Mouse (Mus musculus): ENCODE measurements around the gene Chad. TPM values are rescaled to one million over a fixed set of nuclear protein-coding genes. Genes with fewer than 3 reads are reported as not detected.
A peak's percentile ranks its signal among the peaks of the same experiment; 100 is the strongest.

Gene Chad
- polyA plus RNA-seq, 1 experiment from 2014 or later, result 9.5 TPM

GRCm38 (mm10) chr11:94550442-94550744 lies 14.5 kb upstream of the Chad start:
- DNase-seq (ENCODE audit: low spot score) (no peak), ATAC-seq (ENCODE audit: low read depth) (no peak)
- 69% methylated on average over 5 of the region's 5 CpGs for WGBS
- Histone ChIP-seq H3K36me3 (ENCODE audit: control insufficient read depth, insufficient read depth, low read length) (no peaks in the 10 kb centered on the region), H3K4me1 (ENCODE audit: control insufficient read depth, insufficient read depth, low read length) (peaks cover 8% of the 10 kb centered on the region), H3K9ac (ENCODE audit: low read depth, low read length) (no peak overlapping the region), H3K4me2 (ENCODE audit: low read depth, low read length) (no peak overlapping the region), H3K9me3 (ENCODE audit: control insufficient read depth, low read length) (no peaks in the 10 kb centered on the region), H3K27ac (replicated peaks; ENCODE audit: low read depth, low read length) (0 out of 2 replicates have a peak overlapping the region, but pooled peaks have one; percentile 8), H3K4me3 (ENCODE audit: low read depth, low read length) (no peak overlapping the region), H3K27me3 (replicated peaks; ENCODE audit: control insufficient read depth, insufficient read depth, low read length) (no peaks in the 10 kb centered on the region)

GRCm38 (mm10) chr11:94558226-94558625 lies 6.6 kb upstream of the Chad start:
- Histone ChIP-seq H3K4me1 (ENCODE audit: control insufficient read depth, insufficient read depth, low read length) (no peaks in the 10 kb centered on the region), H3K4me3 (ENCODE audit: low read depth, low read length) (no peak overlapping the region), H3K9ac (ENCODE audit: low read depth, low read length) (no peak overlapping the region), H3K36me3 (ENCODE audit: control insufficient read depth, insufficient read depth, low read length) (peaks cover 13% of the 10 kb centered on the region), H3K27ac (replicated peaks; ENCODE audit: low read depth, low read length) (no peak overlapping the region), H3K27me3 (replicated peaks; ENCODE audit: control insufficient read depth, insufficient read depth, low read length) (no peaks in the 10 kb centered on the region), H3K9me3 (ENCODE audit: control insufficient read depth, low read length) (no peaks in the 10 kb centered on the region), H3K4me2 (ENCODE audit: low read depth, low read length) (no peak overlapping the region)
- whole genome bisulfite sequencing, result 78% methylated on average over 3 of the region's 3 CpGs
- DNase-seq (ENCODE audit: low spot score) (no peak), ATAC-seq (ENCODE audit: low read depth) (no peak)

GRCm38 (mm10) chr11:94563383-94563782 lies 1.5 kb upstream of the Chad start:
- Histone ChIP-seq H3K4me3 (ENCODE audit: low read depth, low read length) (no peak overlapping the region), H3K27ac (replicated peaks; ENCODE audit: low read depth, low read length) (no peak overlapping the region), H3K36me3 (ENCODE audit: control insufficient read depth, insufficient read depth, low read length) (peaks cover 21% of the 10 kb centered on the region), H3K9ac (ENCODE audit: low read depth, low read length) (no peak overlapping the region), H3K4me1 (ENCODE audit: control insufficient read depth, insufficient read depth, low read length) (peaks cover 14% of the 10 kb centered on the region), H3K4me2 (ENCODE audit: low read depth, low read length) (no peak overlapping the region), H3K9me3 (ENCODE audit: control insufficient read depth, low read length) (no peaks in the 10 kb centered on the region), H3K27me3 (replicated peaks; ENCODE audit: control insufficient read depth, insufficient read depth, low read length) (peaks cover 23% of the 10 kb centered on the region)
- 87% methylated on average over 5 of the region's 5 CpGs for WGBS
- DNase-seq (ENCODE audit: low spot score) (no peak), ATAC-seq (ENCODE audit: low read depth) (no peak)

- Histone ChIP-seq H3K4me3 (ENCODE audit: low read depth, low read length) (peak overlapping the region; percentile 28), H3K36me3 (ENCODE audit: control insufficient read depth, insufficient read depth, low read length) (peaks cover 24% of the 10 kb centered on the region), H3K27me3 (replicated peaks; ENCODE audit: control insufficient read depth, insufficient read depth, low read length) (peaks cover 23% of the 10 kb centered on the region), H3K27ac (replicated peaks; ENCODE audit: low read depth, low read length) (no peak overlapping the region), H3K4me2 (ENCODE audit: low read depth, low read length) (peak overlapping the region; percentile 56), H3K9ac (ENCODE audit: low read depth, low read length) (0 out of 2 replicates have a peak overlapping the region, but pooled peaks have one; percentile 45), H3K9me3 (ENCODE audit: control insufficient read depth, low read length) (no peaks in the 10 kb centered on the region), H3K4me1 (ENCODE audit: control insufficient read depth, insufficient read depth, low read length) (peaks cover 14% of the 10 kb centered on the region)
- DNase-seq (ENCODE audit: low spot score) (no peak), ATAC-seq (ENCODE audit: low read depth) (peak; percentile 16; the same call in 1 of the 2 replicates)
- 53% methylated on average over 5 of the region's 5 CpGs for WGBS
Measured at GRCm38 (mm10) chr11:94563821-94564220, 1.0 kb upstream of the Chad start.

GRCm38 (mm10) chr11:94565151-94565479 lies 268 bp downstream of the Chad start:
- 10% methylated on average over 15 of the region's 16 CpGs for WGBS
- Histone ChIP-seq H3K9ac (ENCODE audit: low read depth, low read length) (peak overlapping the region; percentile 45), H3K4me2 (ENCODE audit: low read depth, low read length) (peak overlapping the region; percentile 56), H3K36me3 (ENCODE audit: control insufficient read depth, insufficient read depth, low read length) (peaks cover 21% of the 10 kb centered on the region; the same call in 1 of the 2 replicates), H3K4me3 (ENCODE audit: low read depth, low read length) (peak overlapping the region; percentile 28), H3K4me1 (ENCODE audit: control insufficient read depth, insufficient read depth, low read length) (peaks cover 14% of the 10 kb centered on the region), H3K27ac (replicated peaks; ENCODE audit: low read depth, low read length) (no peak overlapping the region), H3K27me3 (replicated peaks; ENCODE audit: control insufficient read depth, insufficient read depth, low read length) (peaks cover 23% of the 10 kb centered on the region), H3K9me3 (ENCODE audit: control insufficient read depth, low read length) (no peaks in the 10 kb centered on the region)
- ATAC-seq (ENCODE audit: low read depth), result no peak
- no peak for DNase-seq (ENCODE audit: low spot score)

GRCm38 (mm10) chr11:94566534-94566933 lies 1.7 kb downstream of the Chad start:
- Histone ChIP-seq H3K4me2 (ENCODE audit: low read depth, low read length) (peak overlapping the region; percentile 56; the same call in 1 of the 2 replicates), H3K27ac (replicated peaks; ENCODE audit: low read depth, low read length) (no peak overlapping the region)
- 65% methylated on average over 6 of the region's 6 CpGs for WGBS

GRCm38 (mm10) chr11:94567326-94567725 lies 2.5 kb downstream of the Chad start:
- H3K27me3 ChIP-seq (replicated peaks; ENCODE audit: control insufficient read depth, insufficient read depth, low read length), result peaks cover 23% of the 10 kb centered on the region
- 86% methylated on average over 4 of the region's 7 CpGs for WGBS
- no peak overlapping the region for H3K4me3 ChIP-seq (ENCODE audit: low read depth, low read length)

More at GRCm38 (mm10) chr11:94566534-94566933, 1.7 kb downstream of the Chad start:
- Histone ChIP-seq H3K36me3 (ENCODE audit: control insufficient read depth, insufficient read depth, low read length) (peaks cover 31% of the 10 kb centered on the region; the same call in 1 of the 2 replicates), H3K9ac (ENCODE audit: low read depth, low read length) (0 out of 2 replicates have a peak overlapping the region, but pooled peaks have one; percentile 25), H3K27me3 (replicated peaks; ENCODE audit: control insufficient read depth, insufficient read depth, low read length) (peaks cover 23% of the 10 kb centered on the region), H3K9me3 (ENCODE audit: control insufficient read depth, low read length) (no peaks in the 10 kb centered on the region), H3K4me1 (ENCODE audit: control insufficient read depth, insufficient read depth, low read length) (peaks cover 14% of the 10 kb centered on the region), H3K4me3 (ENCODE audit: low read depth, low read length) (peak overlapping the region; percentile 28; the same call in 1 of the 2 replicates)
- DNase-seq (ENCODE audit: low spot score) (no peak), ATAC-seq (ENCODE audit: low read depth) (no peak)

GRCm38 (mm10) chr11:94570612-94571011 lies 5.8 kb downstream of the Chad start:
- no peak overlapping the region for H3K4me2 ChIP-seq (ENCODE audit: low read depth, low read length)
- peaks cover 8% of the 10 kb centered on the region for H3K27me3 ChIP-seq (replicated peaks; ENCODE audit: control insufficient read depth, insufficient read depth, low read length)
- no peaks in the 10 kb centered on the region for H3K9me3 ChIP-seq (ENCODE audit: control insufficient read depth, low read length)
- WGBS, result 66% methylated on average over 9 of the region's 9 CpGs
- no peak overlapping the region for H3K9ac ChIP-seq (ENCODE audit: low read depth, low read length)
- H3K27ac ChIP-seq (replicated peaks; ENCODE audit: low read depth, low read length), result no peak overlapping the region
- DNase-seq (ENCODE audit: low spot score), result no peak
- H3K4me1 ChIP-seq (ENCODE audit: control insufficient read depth, insufficient read depth, low read length), result no peaks in the 10 kb centered on the region
- no peak for ATAC-seq (ENCODE audit: low read depth)
- no peak overlapping the region for H3K4me3 ChIP-seq (ENCODE audit: low read depth, low read length)
- H3K36me3 ChIP-seq (ENCODE audit: control insufficient read depth, insufficient read depth, low read length), result peaks cover 27% of the 10 kb centered on the region; the same call in 1 of the 2 replicates

More at GRCm38 (mm10) chr11:94567326-94567725, 2.5 kb downstream of the Chad start:
- no peak for ATAC-seq (ENCODE audit: low read depth)
- Histone ChIP-seq H3K4me1 (ENCODE audit: control insufficient read depth, insufficient read depth, low read length) (peaks cover 14% of the 10 kb centered on the region), H3K9me3 (ENCODE audit: control insufficient read depth, low read length) (no peaks in the 10 kb centered on the region), H3K36me3 (ENCODE audit: control insufficient read depth, insufficient read depth, low read length) (peaks cover 27% of the 10 kb centered on the region; the same call in 1 of the 2 replicates), H3K9ac (ENCODE audit: low read depth, low read length) (no peak overlapping the region), H3K4me2 (ENCODE audit: low read depth, low read length) (peak overlapping the region; percentile 56; the same call in 1 of the 2 replicates), H3K27ac (replicated peaks; ENCODE audit: low read depth, low read length) (no peak overlapping the region)
- DNase-seq (ENCODE audit: low spot score), result no peak

GRCm38 (mm10) chr11:94571850-94572249 lies 7.0 kb downstream of the Chad start:
- no peak for DNase-seq (ENCODE audit: low spot score)
- H3K9ac ChIP-seq (ENCODE audit: low read depth, low read length), result no peak overlapping the region
- no peak for ATAC-seq (ENCODE audit: low read depth)
- no peak overlapping the region for H3K4me3 ChIP-seq (ENCODE audit: low read depth, low read length)
- no peaks in the 10 kb centered on the region for H3K9me3 ChIP-seq (ENCODE audit: control insufficient read depth, low read length)
- H3K27ac ChIP-seq (replicated peaks; ENCODE audit: low read depth, low read length), result no peak overlapping the region
- no peaks in the 10 kb centered on the region for H3K27me3 ChIP-seq (replicated peaks; ENCODE audit: control insufficient read depth, insufficient read depth, low read length)
- H3K4me1 ChIP-seq (ENCODE audit: control insufficient read depth, insufficient read depth, low read length), result no peaks in the 10 kb centered on the region
- H3K36me3 ChIP-seq (ENCODE audit: control insufficient read depth, insufficient read depth, low read length), result peaks cover 27% of the 10 kb centered on the region; the same call in 1 of the 2 replicates
- WGBS, result 100% methylated on average over 1 of the region's 1 CpGs
- H3K4me2 ChIP-seq (ENCODE audit: low read depth, low read length), result no peak overlapping the region
